Mouse (Mus musculus) ES-Bruce4 (cell line): ENCODE measurements around the gene Tdrd1.

ENCODE experiments used
- CTCF ChIP-seq: IDR thresholded peaks from one replicate; pipeline ENCODE4 v1.8.1; 2011; ENCODE audit warnings: low read depth, low read length
- POLR2A ChIP-seq: IDR thresholded peaks from one replicate; pipeline ENCODE4 v1.8.1; 2011; ENCODE audit warnings: low read length; ENCODE audit not compliant: insufficient read depth

GRCm38 (mm10) chr19:56797376-56797775 is 28.6 kb upstream of the Tdrd1 start:
- no peak for TF ChIP-seq CTCF
- TF ChIP-seq POLR2A = no peak
